Mouse (Mus musculus): ENCODE measurements around the gene Col8a2. TPM values are rescaled to one million over a fixed set of nuclear protein-coding genes. Genes with fewer than 3 reads are reported as not detected.

Col8a2 gene
- polyA plus RNA-seq, 1 experiment from 2014 or later: 1.2 TPM

- DNase-seq (ENCODE audit: low spot score) (no peak), ATAC-seq (no peak)
- no peak overlapping the region for H3K4me2 ChIP-seq (ENCODE audit: low read length)
- H3K9me3 ChIP-seq (replicated peaks; ENCODE audit: control insufficient read depth, low read length): no peaks in the 10 kb centered on the region
- H3K27ac ChIP-seq (ENCODE audit: low read depth, low read length): no peak overlapping the region
- no peaks in the 10 kb centered on the region for H3K4me1 ChIP-seq (ENCODE audit: control insufficient read depth, insufficient read depth, low read length)
- H3K4me3 ChIP-seq (ENCODE audit: low read depth, low read length): no peak overlapping the region
- H3K9ac ChIP-seq (ENCODE audit: low read length): no peak overlapping the region
- 63% methylated on average over 13 of the region's 13 CpGs for WGBS
- no peaks in the 10 kb centered on the region for H3K27me3 ChIP-seq (replicated peaks; ENCODE audit: control insufficient read depth, insufficient read depth, low read length)
- peaks cover 31% of the 10 kb centered on the region for H3K36me3 ChIP-seq (ENCODE audit: control insufficient read depth, insufficient read depth, low read length)
Measured at GRCm38 (mm10) chr4:126273753-126274152, 12.8 kb upstream of the Col8a2 start.

GRCm38 (mm10) chr4:126275081-126275480 is 11.5 kb upstream of the Col8a2 start:
- no peak overlapping the region for H3K9ac ChIP-seq (ENCODE audit: low read length)
- H3K9me3 ChIP-seq (replicated peaks; ENCODE audit: control insufficient read depth, low read length): no peaks in the 10 kb centered on the region
- no peak overlapping the region for H3K4me2 ChIP-seq (ENCODE audit: low read length)
- H3K36me3 ChIP-seq (ENCODE audit: control insufficient read depth, insufficient read depth, low read length): peaks cover 31% of the 10 kb centered on the region
- no peaks in the 10 kb centered on the region for H3K4me1 ChIP-seq (ENCODE audit: control insufficient read depth, insufficient read depth, low read length)
- no peak for ATAC-seq
- no peak overlapping the region for H3K27ac ChIP-seq (ENCODE audit: low read depth, low read length)
- no peak overlapping the region for H3K4me3 ChIP-seq (ENCODE audit: low read depth, low read length)
- DNase-seq (ENCODE audit: low spot score): no peak
- 91% methylated on average over 4 of the region's 4 CpGs for WGBS
- no peaks in the 10 kb centered on the region for H3K27me3 ChIP-seq (replicated peaks; ENCODE audit: control insufficient read depth, insufficient read depth, low read length)

GRCm38 (mm10) chr4:126275681-126276131 is 10.9 kb upstream of the Col8a2 start:
- H3K4me3 ChIP-seq (ENCODE audit: low read depth, low read length): no peak overlapping the region
- no peaks in the 10 kb centered on the region for H3K9me3 ChIP-seq (replicated peaks; ENCODE audit: control insufficient read depth, low read length)
- H3K4me1 ChIP-seq (ENCODE audit: control insufficient read depth, insufficient read depth, low read length): no peaks in the 10 kb centered on the region
- H3K9ac ChIP-seq (ENCODE audit: low read length): no peak overlapping the region
- no peak for DNase-seq (ENCODE audit: low spot score)
- H3K27me3 ChIP-seq (replicated peaks; ENCODE audit: control insufficient read depth, insufficient read depth, low read length): no peaks in the 10 kb centered on the region
- no peak for ATAC-seq
- peaks cover 31% of the 10 kb centered on the region for H3K36me3 ChIP-seq (ENCODE audit: control insufficient read depth, insufficient read depth, low read length)
- 93% methylated on average over 13 of the region's 13 CpGs for WGBS
- no peak overlapping the region for H3K4me2 ChIP-seq (ENCODE audit: low read length)
- no peak overlapping the region for H3K27ac ChIP-seq (ENCODE audit: low read depth, low read length)

GRCm38 (mm10) chr4:126277906-126278564 is 8.6 kb upstream of the Col8a2 start:
- DNase-seq (ENCODE audit: low spot score) (peak; percentile 66), ATAC-seq (peak; percentile 54)
- Histone ChIP-seq H3K4me3 (ENCODE audit: low read depth, low read length) (no peak overlapping the region), H3K9ac (ENCODE audit: low read length) (no peak overlapping the region), H3K4me1 (ENCODE audit: control insufficient read depth, insufficient read depth, low read length) (no peaks in the 10 kb centered on the region), H3K27me3 (replicated peaks; ENCODE audit: control insufficient read depth, insufficient read depth, low read length) (no peaks in the 10 kb centered on the region), H3K27ac (ENCODE audit: low read depth, low read length) (no peak overlapping the region), H3K36me3 (ENCODE audit: control insufficient read depth, insufficient read depth, low read length) (peaks cover 23% of the 10 kb centered on the region), H3K9me3 (replicated peaks; ENCODE audit: control insufficient read depth, low read length) (no peaks in the 10 kb centered on the region), H3K4me2 (ENCODE audit: low read length) (no peak overlapping the region)
- WGBS: 8% methylated on average over 13 of the region's 13 CpGs

- DNase-seq (ENCODE audit: low spot score) (no peak), ATAC-seq (no peak)
- Histone ChIP-seq H3K9ac (ENCODE audit: low read length) (no peak overlapping the region), H3K36me3 (ENCODE audit: control insufficient read depth, insufficient read depth, low read length) (peaks cover 19% of the 10 kb centered on the region), H3K27me3 (replicated peaks; ENCODE audit: control insufficient read depth, insufficient read depth, low read length) (no peaks in the 10 kb centered on the region), H3K4me3 (ENCODE audit: low read depth, low read length) (no peak overlapping the region), H3K4me1 (ENCODE audit: control insufficient read depth, insufficient read depth, low read length) (no peaks in the 10 kb centered on the region), H3K4me2 (ENCODE audit: low read length) (no peak overlapping the region), H3K9me3 (replicated peaks; ENCODE audit: control insufficient read depth, low read length) (no peaks in the 10 kb centered on the region), H3K27ac (ENCODE audit: low read depth, low read length) (no peak overlapping the region)
- WGBS: 38% methylated on average over 9 of the region's 9 CpGs
Measured at GRCm38 (mm10) chr4:126278565-126278915, 8.1 kb upstream of the Col8a2 start.

GRCm38 (mm10) chr4:126278961-126279360 is 7.6 kb upstream of the Col8a2 start:
- Histone ChIP-seq H3K27ac (ENCODE audit: low read depth, low read length) (no peak overlapping the region), H3K9ac (ENCODE audit: low read length) (no peak overlapping the region), H3K36me3 (ENCODE audit: control insufficient read depth, insufficient read depth, low read length) (peaks cover 15% of the 10 kb centered on the region), H3K4me2 (ENCODE audit: low read length) (no peak overlapping the region), H3K9me3 (replicated peaks; ENCODE audit: control insufficient read depth, low read length) (no peaks in the 10 kb centered on the region), H3K4me1 (ENCODE audit: control insufficient read depth, insufficient read depth, low read length) (no peaks in the 10 kb centered on the region), H3K27me3 (replicated peaks; ENCODE audit: control insufficient read depth, insufficient read depth, low read length) (no peaks in the 10 kb centered on the region; the same call in 1 of the 2 replicates), H3K4me3 (ENCODE audit: low read depth, low read length) (no peak overlapping the region)
- WGBS: 66% methylated on average over 9 of the region's 9 CpGs
- DNase-seq (ENCODE audit: low spot score) (no peak), ATAC-seq (no peak)

GRCm38 (mm10) chr4:126281706-126282105 is 4.9 kb upstream of the Col8a2 start:
- peaks cover 14% of the 10 kb centered on the region for H3K27me3 ChIP-seq (replicated peaks; ENCODE audit: control insufficient read depth, insufficient read depth, low read length)
- no peaks in the 10 kb centered on the region for H3K9me3 ChIP-seq (replicated peaks; ENCODE audit: control insufficient read depth, low read length)
- H3K9ac ChIP-seq (ENCODE audit: low read length): no peak overlapping the region
- H3K4me3 ChIP-seq (ENCODE audit: low read depth, low read length): no peak overlapping the region
- H3K27ac ChIP-seq (ENCODE audit: low read depth, low read length): no peak overlapping the region
- DNase-seq (ENCODE audit: low spot score) (no peak), ATAC-seq (no peak)
- H3K4me2 ChIP-seq (ENCODE audit: low read length): no peak overlapping the region
- H3K36me3 ChIP-seq (ENCODE audit: control insufficient read depth, insufficient read depth, low read length): no peaks in the 10 kb centered on the region
- no peaks in the 10 kb centered on the region for H3K4me1 ChIP-seq (ENCODE audit: control insufficient read depth, insufficient read depth, low read length)
- 64% methylated on average over 9 of the region's 9 CpGs for WGBS

GRCm38 (mm10) chr4:126283582-126283981 is 3.0 kb upstream of the Col8a2 start:
- H3K9me3 ChIP-seq (replicated peaks; ENCODE audit: control insufficient read depth, low read length): no peaks in the 10 kb centered on the region
- no peaks in the 10 kb centered on the region for H3K36me3 ChIP-seq (ENCODE audit: control insufficient read depth, insufficient read depth, low read length)
- no peak overlapping the region for H3K4me2 ChIP-seq (ENCODE audit: low read length)
- H3K27ac ChIP-seq (ENCODE audit: low read depth, low read length): no peak overlapping the region
- WGBS: 87% methylated on average over 8 of the region's 8 CpGs
- H3K9ac ChIP-seq (ENCODE audit: low read length): no peak overlapping the region; the same call in 1 of the 2 replicates
- DNase-seq (ENCODE audit: low spot score) (no peak), ATAC-seq (no peak)
- H3K27me3 ChIP-seq (replicated peaks; ENCODE audit: control insufficient read depth, insufficient read depth, low read length): peaks cover 32% of the 10 kb centered on the region
- no peaks in the 10 kb centered on the region for H3K4me1 ChIP-seq (ENCODE audit: control insufficient read depth, insufficient read depth, low read length)
- H3K4me3 ChIP-seq (ENCODE audit: low read depth, low read length): no peak overlapping the region

GRCm38 (mm10) chr4:126287302-126287995 is 856 bp downstream of the Col8a2 start:
- Histone ChIP-seq H3K4me1 (ENCODE audit: control insufficient read depth, insufficient read depth, low read length) (no peaks in the 10 kb centered on the region), H3K36me3 (ENCODE audit: control insufficient read depth, insufficient read depth, low read length) (no peaks in the 10 kb centered on the region), H3K9ac (ENCODE audit: low read length) (no peak overlapping the region), H3K27me3 (replicated peaks; ENCODE audit: control insufficient read depth, insufficient read depth, low read length) (peaks cover 40% of the 10 kb centered on the region), H3K4me3 (ENCODE audit: low read depth, low read length) (no peak overlapping the region), H3K9me3 (replicated peaks; ENCODE audit: control insufficient read depth, low read length) (no peaks in the 10 kb centered on the region), H3K4me2 (ENCODE audit: low read length) (no peak overlapping the region), H3K27ac (ENCODE audit: low read depth, low read length) (no peak overlapping the region)
- WGBS: 41% methylated on average over 11 of the region's 11 CpGs
- DNase-seq (ENCODE audit: low spot score) (no peak), ATAC-seq (no peak)

All from forebrain, embryonic 14.5 days (tissue).